Mouse (Mus musculus) kidney, postnatal 0 days (tissue): ENCODE results near the gene Kif23. TPM values are rescaled to one million over a fixed set of nuclear protein-coding genes. Genes with fewer than 3 reads are reported as not detected.

Source experiments
- ATAC-seq: fragments of 200-750 bp; cut with Nextera tagmentation; replicated peaks from 2 replicates; pipeline ENCODE4 v1.8.0; 2017; ENCODE audit warnings: low read depth, moderate number of reproducible peaks, moderate TSS enrichment, moderate library complexity; ENCODE audit not compliant: low FRiP score
- DNase-seq: peaks from one replicate; pipeline ENCODE4 v3.0.0-alpha.2; 2016; ENCODE audit warnings: low spot score
- H3K27ac ChIP-seq: fragments of 300-500 bp; sonication (generic); 2 replicates; pipeline ENCODE4 v1.5.1; 2014; ENCODE audit warnings: mild to moderate bottlenecking
- H3K27me3 ChIP-seq: fragments of 300-500 bp; sonication (generic); 2 replicates; pipeline ENCODE4 v1.6.1; 2014; ENCODE audit warnings: low read length, mixed read lengths; ENCODE audit not compliant: insufficient read depth
- H3K36me3 ChIP-seq: fragments of 300-500 bp; sonication (generic); 2 replicates; pipeline ENCODE4 v1.6.1; 2014; ENCODE audit warnings: low read length, mixed read lengths; ENCODE audit not compliant: insufficient read depth
- H3K4me1 ChIP-seq: fragments of 300-500 bp; sonication (generic); replicated peaks from 2 replicates; pipeline ENCODE4 v1.6.1; 2014; ENCODE audit warnings: antibody characterized with exemption, low read length, mixed read lengths; ENCODE audit not compliant: insufficient read depth
- H3K4me2 ChIP-seq: fragments of 300-500 bp; sonication (generic); 2 replicates; pipeline ENCODE4 v1.6.1; 2014; ENCODE audit warnings: mild to moderate bottlenecking, low read length, moderate library complexity, mixed read lengths
- H3K4me3 ChIP-seq: fragments of 300-500 bp; sonication (generic); replicated peaks from 2 replicates; pipeline ENCODE4 v1.5.1; 2014; ENCODE audit warnings: low read depth, low read length
- H3K9ac ChIP-seq: fragments of 300-500 bp; sonication (generic); 2 replicates; pipeline ENCODE4 v1.6.1; 2014; ENCODE audit warnings: low read depth, low read length
- H3K9me3 ChIP-seq: fragments of 300-500 bp; sonication (generic); replicated peaks from 2 replicates; pipeline ENCODE4 v1.6.1; 2016; ENCODE audit warnings: low read length, inconsistent platforms, mixed read lengths
- CTCF ChIP-seq: IDR thresholded peaks from 2 replicates; pipeline ENCODE4 v1.5.1; 2016; ENCODE audit warnings: antibody characterized with exemption, low read depth, mild to moderate bottlenecking, moderate library complexity
- WGBS: fragments of 180-500 bp; shearing (Covaris S2); extraction: QIAGEN DNeasy Blood & Tissue Kit; methylation state at CpG from one replicate; pipeline ENCODE4 v1.1.7; 2014; 5-methylcytosine and 5-hydroxymethylcytosine counted together
- polyA plus RNA-seq: library from polyadenylated mRNA; unstranded; fragments of >200 nt; fragmentation: Nextera tagmentation; extraction: Ambion mirVana; gene quantifications from 2 replicates; pipeline ENCODE4 v1.2.1, GENCODE M21; 2015

Gene Kif23
- polyA plus RNA-seq, 1 experiment from 2014 or later, result 40.1 TPM

GRCm38 (mm10) chr9:61952241-61952640, 5.7 kb upstream of the Kif23 start:
- Histone ChIP-seq H3K9me3 (no peaks in the 10 kb centered on the region), H3K4me1 (no peaks in the 10 kb centered on the region), H3K27ac (no peak overlapping the region), H3K9ac (no peak overlapping the region), H3K4me2 (no peak overlapping the region), H3K27me3 (no peaks in the 10 kb centered on the region), H3K4me3 (no peak overlapping the region), H3K36me3 (no peaks in the 10 kb centered on the region; the same call in 1 of the 2 replicates)
- 73% methylated on average over 7 of the region's 7 CpGs for WGBS
- TF ChIP-seq CTCF, result no peak
- DNase-seq, result no peak
- no peak for ATAC-seq

DNA sequence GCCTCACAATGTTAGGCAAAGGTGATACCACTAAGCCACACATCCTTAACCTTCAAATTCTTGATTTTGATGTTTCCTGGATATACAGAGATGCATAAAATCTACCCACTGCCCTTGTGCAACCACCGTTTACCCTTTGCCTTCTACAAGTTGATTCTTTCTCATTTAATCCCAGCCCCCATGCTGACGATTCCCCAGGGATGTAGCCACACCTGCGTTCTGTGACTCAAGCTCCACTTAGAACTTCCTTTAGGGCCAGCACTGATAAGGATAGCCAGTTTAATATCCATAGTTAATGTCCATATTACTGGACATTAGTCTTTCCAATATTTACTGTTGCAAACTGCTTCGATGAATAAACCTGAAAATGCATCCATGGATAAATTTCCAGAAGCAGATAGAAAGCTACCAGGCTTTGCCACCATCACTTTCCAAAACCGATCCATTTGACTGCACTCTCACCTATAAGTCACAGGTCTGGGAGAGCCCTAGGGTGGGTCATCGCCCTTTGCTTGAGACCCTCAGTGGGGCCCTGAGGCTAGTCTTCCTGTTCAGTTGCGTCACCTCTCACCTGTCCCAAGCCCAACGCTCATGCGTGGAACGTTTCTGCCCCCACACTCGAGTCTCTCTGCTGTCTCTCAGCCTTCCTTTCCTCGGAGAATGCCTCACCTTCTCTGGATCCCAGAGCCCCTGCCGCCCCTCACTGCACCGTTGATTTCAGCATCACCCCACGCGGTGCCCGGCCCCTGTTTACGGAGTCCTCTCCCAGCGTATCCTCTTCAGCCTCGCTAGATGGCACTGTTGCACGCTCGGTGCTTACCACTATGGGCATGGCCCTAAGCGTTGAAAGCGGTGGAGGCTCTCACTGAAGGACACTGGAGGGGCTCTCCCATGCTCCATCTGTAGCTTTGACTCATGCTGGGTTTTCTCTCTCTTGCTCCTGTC, 1.1 kb upstream of the Kif23 start:
- peak overlapping the region; percentile 99 for H3K4me2 ChIP-seq
- peak overlapping the region; percentile 61; the same call in 1 of the 2 replicates for H3K9ac ChIP-seq
- 6% methylated on average over 24 of the region's 24 CpGs for WGBS
- no peaks in the 10 kb centered on the region for H3K27me3 ChIP-seq
- H3K9me3 ChIP-seq, result no peaks in the 10 kb centered on the region
- no peaks in the 10 kb centered on the region for H3K36me3 ChIP-seq
- peak overlapping the region; percentile 75 for H3K4me3 ChIP-seq
- peak; percentile 93 for TF ChIP-seq CTCF
- DNase-seq (peak; percentile 94), ATAC-seq (peak; percentile 70)
- no peaks in the 10 kb centered on the region for H3K4me1 ChIP-seq
- peak overlapping the region; percentile 66; the same call in 1 of the 2 replicates for H3K27ac ChIP-seq

- Histone ChIP-seq H3K4me3 (peak overlapping the region; percentile 75), H3K9ac (peak overlapping the region; percentile 61), H3K4me2 (peak overlapping the region; percentile 99), H3K27me3 (no peaks in the 10 kb centered on the region), H3K36me3 (no peaks in the 10 kb centered on the region), H3K9me3 (no peaks in the 10 kb centered on the region), H3K27ac (peak overlapping the region; percentile 21; the same call in 1 of the 2 replicates), H3K4me1 (no peaks in the 10 kb centered on the region)
- TF ChIP-seq CTCF, result no peak
- peak; percentile 83 for DNase-seq
- peak; percentile 74 for ATAC-seq
- under 1% methylated on average over 38 of the region's 38 CpGs for WGBS
These were observed 482 bp downstream of the Kif23 start for GRCm38 (mm10) chr9:61945973-61946611.

GRCm38 (mm10) chr9:61941054-61941453, 5.5 kb downstream of the Kif23 start:
- H3K4me2 ChIP-seq, result no peak overlapping the region
- H3K27me3 ChIP-seq, result no peaks in the 10 kb centered on the region
- H3K27ac ChIP-seq, result no peak overlapping the region
- no peak overlapping the region for H3K4me3 ChIP-seq
- TF ChIP-seq CTCF, result no peak
- no peaks in the 10 kb centered on the region for H3K4me1 ChIP-seq
- WGBS, result 81% methylated on average over 3 of the region's 3 CpGs
- ATAC-seq, result no peak
- DNase-seq, result no peak
- no peak overlapping the region for H3K9ac ChIP-seq
- H3K9me3 ChIP-seq, result no peaks in the 10 kb centered on the region
- H3K36me3 ChIP-seq, result peaks cover 27% of the 10 kb centered on the region

GRCm38 (mm10) chr9:61933333-61933732, 13.2 kb downstream of the Kif23 start:
- Histone ChIP-seq H3K4me2 (no peak overlapping the region), H3K36me3 (peaks cover 44% of the 10 kb centered on the region), H3K9me3 (no peaks in the 10 kb centered on the region), H3K27ac (no peak overlapping the region), H3K27me3 (no peaks in the 10 kb centered on the region), H3K9ac (no peak overlapping the region), H3K4me3 (no peak overlapping the region), H3K4me1 (no peaks in the 10 kb centered on the region)
- no peak for DNase-seq
- WGBS, result 72% methylated on average over 2 of the region's 2 CpGs
- ATAC-seq, result no peak
- TF ChIP-seq CTCF, result no peak

GRCm38 (mm10) chr9:61932009-61932408, 14.6 kb downstream of the Kif23 start:
- Histone ChIP-seq H3K4me1 (no peaks in the 10 kb centered on the region), H3K27ac (no peak overlapping the region), H3K4me3 (no peak overlapping the region), H3K9ac (no peak overlapping the region), H3K9me3 (no peaks in the 10 kb centered on the region), H3K27me3 (no peaks in the 10 kb centered on the region), H3K4me2 (no peak overlapping the region), H3K36me3 (peaks cover 41% of the 10 kb centered on the region)
- ATAC-seq (no peak), DNase-seq (no peak)
- TF ChIP-seq CTCF, result no peak
- WGBS, result 94% methylated on average over 3 of the region's 3 CpGs
